Mouse (Mus musculus): ENCODE data around the gene Atf7. TPM values are rescaled to one million over a fixed set of nuclear protein-coding genes. Genes with fewer than 3 reads are reported as not detected.
A peak's percentile ranks its signal among the peaks of the same experiment; 100 is the strongest.

Atf7 gene
- total RNA-seq, 1 experiment = 12.4 TPM

DNA sequence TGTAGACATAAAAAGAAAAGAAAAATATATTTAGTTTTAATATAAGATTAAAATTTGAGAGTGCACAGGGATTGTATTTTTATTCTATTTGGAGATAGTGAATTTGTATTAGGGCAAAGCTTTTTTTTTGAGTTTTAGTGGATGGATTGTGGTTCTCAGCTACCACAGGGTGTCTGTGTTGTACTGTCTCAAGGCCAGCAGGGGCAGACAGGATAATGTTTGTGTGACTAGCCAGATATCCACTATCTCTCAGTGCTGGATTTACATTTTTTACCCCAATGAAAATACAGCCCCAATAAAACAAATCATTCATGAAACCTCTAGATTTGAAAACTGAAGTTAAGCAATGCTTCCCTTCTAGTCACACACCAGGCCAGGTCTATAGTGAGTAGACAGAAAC, 67.7 kb downstream of the Atf7 start:
- H3K9me3 ChIP-seq (ENCODE audit: control insufficient read depth, insufficient read depth, low read depth, low read length) = no peaks in the 10 kb centered on the region
- no peak overlapping the region for H3K4me3 ChIP-seq (ENCODE audit: insufficient read depth in 1 of 2, low read depth in 1 of 2, low read length in 2 of 2, poor library complexity in 1 of 2, severe bottlenecking in 1 of 2)
- H3K4me1 ChIP-seq (ENCODE audit: control insufficient read depth in 2 of 2, insufficient read depth in 2 of 2, low read length in 2 of 2, poor library complexity in 1 of 2) = no peaks in the 10 kb centered on the region
- H3K27ac ChIP-seq (ENCODE audit: insufficient read depth, low read depth, low read length, poor library complexity, severe bottlenecking) = no peak overlapping the region
- no peak overlapping the region for H3K9ac ChIP-seq (ENCODE audit: insufficient read depth, low read depth, low read length, poor library complexity, severe bottlenecking)
- in situ Hi-C loops (cut with MboI; ENCODE audit: low sequenced_read_pairs in 2 of 2, unreplicated experiment in 2 of 2) = no loop called here
- TF ChIP-seq CHD2 (IDR thresholded peaks at IDR 0.05; ENCODE audit: low read depth, low read length) (no peak), ZNF384 (IDR thresholded peaks at IDR 0.05; ENCODE audit: low read depth, low read length) (no peak), HCFC1 (IDR thresholded peaks at IDR 0.05; ENCODE audit: borderline replicate concordance, insufficient read depth, low read length) (no peak), MAFK (IDR thresholded peaks at IDR 0.05; ENCODE audit: insufficient read depth, low read depth, low read length) (no peak), ZC3H11A (IDR thresholded peaks at IDR 0.05; ENCODE audit: borderline replicate concordance, low read depth, low read length) (no peak)
- peaks cover 2% of the 10 kb centered on the region for H3K36me3 ChIP-seq (ENCODE audit: control insufficient read depth, insufficient read depth, low read length, poor library complexity, severe bottlenecking)
- DNase-seq (ENCODE audit: low read depth, low spot score) = no peak

- H3K36me3 ChIP-seq (ENCODE audit: control insufficient read depth, insufficient read depth, low read length, poor library complexity, severe bottlenecking) = peaks cover 2% of the 10 kb centered on the region
- no peak overlapping the region for H3K27ac ChIP-seq (ENCODE audit: insufficient read depth, low read depth, low read length, poor library complexity, severe bottlenecking)
Observed at GRCm38 (mm10) chr15:102555581-102555980, 69.7 kb downstream of the Atf7 start.

GRCm38 (mm10) chr15:102552599-102552998, 72.7 kb downstream of the Atf7 start:
- Histone ChIP-seq H3K9ac (ENCODE audit: insufficient read depth, low read depth, low read length, poor library complexity, severe bottlenecking) (no peak overlapping the region), H3K9me3 (ENCODE audit: control insufficient read depth, insufficient read depth, low read depth, low read length) (no peaks in the 10 kb centered on the region), H3K4me3 (ENCODE audit: insufficient read depth in 1 of 2, low read depth in 1 of 2, low read length in 2 of 2, poor library complexity in 1 of 2, severe bottlenecking in 1 of 2) (no peak overlapping the region), H3K27ac (ENCODE audit: insufficient read depth, low read depth, low read length, poor library complexity, severe bottlenecking) (no peak overlapping the region), H3K36me3 (ENCODE audit: control insufficient read depth, insufficient read depth, low read length, poor library complexity, severe bottlenecking) (peaks cover 2% of the 10 kb centered on the region), H3K4me1 (ENCODE audit: control insufficient read depth in 2 of 2, insufficient read depth in 2 of 2, low read length in 2 of 2, poor library complexity in 1 of 2) (no peaks in the 10 kb centered on the region)
- 0 out of 2 replicates have a peak, but pooled peaks have one; percentile 54 for TF ChIP-seq ZNF384 (IDR thresholded peaks at IDR 0.05; ENCODE audit: low read depth, low read length)
- TF ChIP-seq MAFK (IDR thresholded peaks at IDR 0.05; ENCODE audit: insufficient read depth, low read depth, low read length) = no peak
- in situ Hi-C loops (cut with MboI; ENCODE audit: low sequenced_read_pairs in 2 of 2, unreplicated experiment in 2 of 2) = no loop called here
- DNase-seq (ENCODE audit: low read depth, low spot score) = no peak

More at GRCm38 (mm10) chr15:102555581-102555980, 69.7 kb downstream of the Atf7 start:
- DNase-seq (ENCODE audit: low read depth, low spot score) = no peak
- Histone ChIP-seq H3K9ac (ENCODE audit: insufficient read depth, low read depth, low read length, poor library complexity, severe bottlenecking) (no peak overlapping the region), H3K4me3 (ENCODE audit: insufficient read depth in 1 of 2, low read depth in 1 of 2, low read length in 2 of 2, poor library complexity in 1 of 2, severe bottlenecking in 1 of 2) (no peak overlapping the region), H3K4me1 (ENCODE audit: control insufficient read depth in 2 of 2, insufficient read depth in 2 of 2, low read length in 2 of 2, poor library complexity in 1 of 2) (no peaks in the 10 kb centered on the region), H3K9me3 (ENCODE audit: control insufficient read depth, insufficient read depth, low read depth, low read length) (no peaks in the 10 kb centered on the region)
- in situ Hi-C loops (cut with MboI; ENCODE audit: low sequenced_read_pairs in 2 of 2, unreplicated experiment in 2 of 2) = no loop called here
- no peak for TF ChIP-seq CHD2 (IDR thresholded peaks at IDR 0.05; ENCODE audit: low read depth, low read length)
- TF ChIP-seq ZC3H11A (IDR thresholded peaks at IDR 0.05; ENCODE audit: borderline replicate concordance, low read depth, low read length) = no peak
- TF ChIP-seq HCFC1 (IDR thresholded peaks at IDR 0.05; ENCODE audit: borderline replicate concordance, insufficient read depth, low read length) = no peak
- no peak for TF ChIP-seq ZNF384 (IDR thresholded peaks at IDR 0.05; ENCODE audit: low read depth, low read length)
- no peak for TF ChIP-seq MAFK (IDR thresholded peaks at IDR 0.05; ENCODE audit: insufficient read depth, low read depth, low read length)

DNA sequence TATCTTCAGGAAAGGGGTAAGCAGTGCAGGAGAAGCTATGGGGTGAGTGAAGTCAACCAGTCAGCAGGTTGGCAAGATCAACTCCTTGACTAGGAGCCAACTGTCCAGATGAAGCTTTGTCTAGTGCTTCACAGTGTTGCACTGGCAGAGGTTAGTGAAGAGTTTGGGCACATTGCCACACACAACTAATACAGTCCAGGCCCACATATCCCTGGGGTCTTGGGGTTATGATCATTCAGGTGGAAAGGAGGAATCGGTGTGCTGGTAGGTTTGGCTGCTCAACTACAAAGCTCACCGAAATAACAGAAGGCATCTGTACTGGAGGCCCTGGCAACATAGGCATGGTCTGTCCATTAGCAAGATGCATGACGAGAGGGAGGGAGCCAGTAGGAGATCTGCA, 77.8 kb downstream of the Atf7 start:
- Histone ChIP-seq H3K27ac (ENCODE audit: insufficient read depth, low read depth, low read length, poor library complexity, severe bottlenecking) (no peak overlapping the region), H3K4me1 (ENCODE audit: control insufficient read depth in 2 of 2, insufficient read depth in 2 of 2, low read length in 2 of 2, poor library complexity in 1 of 2) (no peaks in the 10 kb centered on the region), H3K4me3 (ENCODE audit: insufficient read depth in 1 of 2, low read depth in 1 of 2, low read length in 2 of 2, poor library complexity in 1 of 2, severe bottlenecking in 1 of 2) (no peak overlapping the region), H3K36me3 (ENCODE audit: control insufficient read depth, insufficient read depth, low read length, poor library complexity, severe bottlenecking) (no peaks in the 10 kb centered on the region; the same call in none of the 2 replicates), H3K9me3 (ENCODE audit: control insufficient read depth, insufficient read depth, low read depth, low read length) (no peaks in the 10 kb centered on the region), H3K9ac (ENCODE audit: insufficient read depth, low read depth, low read length, poor library complexity, severe bottlenecking) (no peak overlapping the region)
- no peak for DNase-seq (ENCODE audit: low read depth, low spot score)
- TF ChIP-seq MAFK (IDR thresholded peaks at IDR 0.05; ENCODE audit: insufficient read depth, low read depth, low read length) = no peak
- TF ChIP-seq ZC3H11A (IDR thresholded peaks at IDR 0.05; ENCODE audit: borderline replicate concordance, low read depth, low read length) = no peak
- TF ChIP-seq CHD2 (IDR thresholded peaks at IDR 0.05; ENCODE audit: low read depth, low read length) = no peak
- in situ Hi-C loops (cut with MboI; ENCODE audit: low sequenced_read_pairs in 2 of 2, unreplicated experiment in 2 of 2) = no loop called here

DNA sequence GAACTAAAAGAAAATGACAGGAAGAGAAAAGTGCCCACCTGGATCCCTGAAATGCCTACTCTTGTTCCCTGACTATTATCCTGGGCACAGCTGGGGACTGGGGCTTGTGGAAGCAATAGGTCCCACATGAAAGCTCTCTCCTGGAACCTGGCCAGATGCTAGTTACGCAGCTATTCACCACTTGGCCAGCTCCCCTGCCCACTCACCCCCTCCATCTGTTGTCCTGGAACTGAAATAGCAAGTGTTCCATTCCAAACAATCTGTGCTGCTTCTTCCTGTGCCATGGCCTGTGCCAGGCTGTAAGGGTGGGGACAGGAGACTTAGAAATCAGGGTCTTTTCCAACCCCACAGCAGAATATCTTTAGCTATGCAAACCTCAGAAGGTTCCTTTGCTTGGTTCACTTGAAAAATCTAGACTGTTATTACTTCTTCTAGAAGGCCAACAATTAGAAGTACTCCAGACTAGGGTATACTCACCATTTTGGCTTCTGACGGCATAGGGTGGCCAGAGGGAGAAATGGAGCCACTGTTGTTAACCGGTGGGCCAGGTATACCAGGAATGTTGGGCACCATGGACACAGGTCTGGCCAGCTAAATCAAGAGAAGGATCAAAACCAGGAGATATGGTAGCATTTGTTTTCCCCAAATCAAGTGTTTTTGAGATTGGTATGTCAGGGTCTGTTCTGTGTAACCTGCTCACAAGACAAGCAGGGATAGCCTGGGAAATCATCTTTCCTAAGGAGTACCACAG, 78.4 kb downstream of the Atf7 start:
- Histone ChIP-seq H3K4me3 (ENCODE audit: insufficient read depth in 1 of 2, low read depth in 1 of 2, low read length in 2 of 2, poor library complexity in 1 of 2, severe bottlenecking in 1 of 2) (no peak overlapping the region), H3K36me3 (ENCODE audit: control insufficient read depth, insufficient read depth, low read length, poor library complexity, severe bottlenecking) (no peaks in the 10 kb centered on the region; the same call in none of the 2 replicates), H3K9ac (ENCODE audit: insufficient read depth, low read depth, low read length, poor library complexity, severe bottlenecking) (no peak overlapping the region), H3K27ac (ENCODE audit: insufficient read depth, low read depth, low read length, poor library complexity, severe bottlenecking) (no peak overlapping the region), H3K9me3 (ENCODE audit: control insufficient read depth, insufficient read depth, low read depth, low read length) (no peaks in the 10 kb centered on the region), H3K4me1 (ENCODE audit: control insufficient read depth in 2 of 2, insufficient read depth in 2 of 2, low read length in 2 of 2, poor library complexity in 1 of 2) (no peaks in the 10 kb centered on the region)
- TF ChIP-seq ZNF384 (IDR thresholded peaks at IDR 0.05; ENCODE audit: low read depth, low read length) (no peak), ZC3H11A (IDR thresholded peaks at IDR 0.05; ENCODE audit: borderline replicate concordance, low read depth, low read length) (no peak), CHD2 (IDR thresholded peaks at IDR 0.05; ENCODE audit: low read depth, low read length) (no peak), HCFC1 (IDR thresholded peaks at IDR 0.05; ENCODE audit: borderline replicate concordance, insufficient read depth, low read length) (no peak), MAFK (IDR thresholded peaks at IDR 0.05; ENCODE audit: insufficient read depth, low read depth, low read length) (no peak)
- no peak for DNase-seq (ENCODE audit: low read depth, low spot score)
- in situ Hi-C loops (cut with MboI; ENCODE audit: low sequenced_read_pairs in 2 of 2, unreplicated experiment in 2 of 2) = no loop called here

Data from ES-E14 (cell line).